Mouse (Mus musculus): ENCODE measurements around the gene Capn11.
A peak's percentile ranks its signal among the peaks of the same experiment; 100 is the strongest.

- peak; percentile 97 for TF ChIP-seq CTCF (IDR thresholded peaks at IDR 0.05; ENCODE audit: insufficient read depth, low read depth, low read length)
- no peak for TF ChIP-seq POLR2A (IDR thresholded peaks at IDR 0.05; ENCODE audit: insufficient read depth, low read depth, low read length)
Observed at GRCm38 (mm10) chr17:45663106-45663919, 4.2 kb upstream of the Capn11 start.

All from olfactory bulb, adult 2 months (tissue).